In genomic region chr16:92821596-92821937, GRCm38 (mm10) we compare ENCODE assay signal across 22 mouse cellular contexts. TPM values are rescaled to one million over a fixed set of nuclear protein-coding genes. Genes with fewer than 3 reads are reported as not detected.
A peak's percentile ranks its signal among the peaks of the same experiment; 100 is the strongest.
DNase-seq lines count a peak whose midpoint lies in the region; ATAC-seq and TF ChIP-seq lines count a peak whose summit lies in the region.
"Had no signal": no experiment of that assay in that cellular context is flagged by ENCODE, and none has a peak within 500 bp of the region (broad histone marks: within the 10 kb centered on the region; RNA-seq: fewer than 3 reads in every experiment).

No protein-coding gene starts in this region.

- H3K9me3 ChIP-seq in erythroblast, embryonic 14.5 days (ENCODE audit: control insufficient read depth, low read length) = no peaks in the 10 kb centered on the region
- H3K9me3 ChIP-seq in G1E (replicated peaks) = no peaks in the 10 kb centered on the region
- no peaks in the 10 kb centered on the region for H3K9me3 ChIP-seq in liver, embryonic 13.5 days (replicated peaks)
- no peaks in the 10 kb centered on the region for H3K9me3 ChIP-seq in hindbrain, embryonic 16.5 days (ENCODE audit: control insufficient read depth, low read length)
- no peaks in the 10 kb centered on the region for H3K9me3 ChIP-seq in hindbrain, embryonic 12.5 days (replicated peaks)
- H3K9me3 ChIP-seq: embryonic facial prominence, embryonic 13.5 days; hindbrain, embryonic 15.5 days had no signal

- H3K27me3 ChIP-seq in erythroblast, embryonic 14.5 days (ENCODE audit: control insufficient read depth) = no peaks in the 10 kb centered on the region
- H3K27me3 ChIP-seq in G1E (ENCODE audit: insufficient read depth, low read length) (no peaks in the 10 kb centered on the region; the same call in 1 of the 2 replicates), myocyte (ENCODE audit: control insufficient read depth, insufficient read depth, insufficient read length) (no peaks in the 10 kb centered on the region)
- H3K27me3 ChIP-seq in liver, embryonic 13.5 days = no peaks in the 10 kb centered on the region
- no peaks in the 10 kb centered on the region for H3K27me3 ChIP-seq in hindbrain, embryonic 16.5 days (replicated peaks; ENCODE audit: control insufficient read depth, insufficient read depth, low read length)
- no peaks in the 10 kb centered on the region for H3K27me3 ChIP-seq in hindbrain, embryonic 12.5 days
- H3K27me3 ChIP-seq: embryonic facial prominence, embryonic 13.5 days; hindbrain, embryonic 15.5 days; Patski had no signal

- TF ChIP-seq POLR2A in myocyte (IDR thresholded peaks at IDR 0.05; ENCODE audit: insufficient read length, low read depth) = no peak

- H3K4me1 ChIP-seq in erythroblast, embryonic 14.5 days (ENCODE audit: control insufficient read depth) = peaks cover 91% of the 10 kb centered on the region
- peaks cover 90% of the 10 kb centered on the region for H3K4me1 ChIP-seq in G1E (ENCODE audit: insufficient read depth, low read depth, low read length)
- H3K4me1 ChIP-seq in liver, embryonic 13.5 days (replicated peaks) = peaks cover 90% of the 10 kb centered on the region
- H3K4me1 ChIP-seq in hindbrain, embryonic 16.5 days (ENCODE audit: control insufficient read depth, insufficient read depth, low read depth, low read length) = no peaks in the 10 kb centered on the region
- peaks cover 9% of the 10 kb centered on the region for H3K4me1 ChIP-seq in hindbrain, embryonic 12.5 days

- peaks cover 92% of the 10 kb centered on the region for H3K79me2 ChIP-seq in myocyte (ENCODE audit: control insufficient read depth, insufficient read depth)

- 14% methylated on average over 5 of the region's 5 CpGs for WGBS in liver, embryonic 13.5 days (ENCODE audit: insufficient replicate concordance)
- 80% methylated on average over 5 of the region's 5 CpGs for WGBS in hindbrain, embryonic 16.5 days
- WGBS in hindbrain, embryonic 12.5 days = 75% methylated on average over 5 of the region's 5 CpGs

- DNase-seq in G1E (ENCODE audit: low spot score) = no peak
- DNase-seq in liver, embryonic 13.5 days = no peak
- no peak for DNase-seq in layer of hippocampus, adult 11-12 months (ENCODE audit: low spot score)
- DNase-seq: adrenal gland, adult 8-10 months; cerebellum, adult 2 months; cerebellum, postnatal 36 days; gastrocnemius, adult 2 months; heart, postnatal 4 days; kidney, postnatal 25 days; lung, postnatal 10 days; midbrain, embryonic 14.5 days; right cerebral cortex, adult 18-20 months had no signal

- peaks cover 57% of the 10 kb centered on the region for H3K36me3 ChIP-seq in erythroblast, embryonic 14.5 days (ENCODE audit: control insufficient read depth)
- peaks cover 71% of the 10 kb centered on the region for H3K36me3 ChIP-seq in G1E (replicated peaks)
- H3K36me3 ChIP-seq in liver, embryonic 13.5 days = no peaks in the 10 kb centered on the region; the same call in 1 of the 2 replicates
- H3K36me3 ChIP-seq in myocyte (ENCODE audit: control insufficient read depth, insufficient read depth) = peaks cover 35% of the 10 kb centered on the region
- H3K36me3 ChIP-seq in hindbrain, embryonic 16.5 days (ENCODE audit: control insufficient read depth, insufficient read depth, low read length) = no peaks in the 10 kb centered on the region
- H3K36me3 ChIP-seq in hindbrain, embryonic 12.5 days = no peaks in the 10 kb centered on the region
- H3K36me3 ChIP-seq: embryonic facial prominence, embryonic 13.5 days; hindbrain, embryonic 15.5 days had no signal

- H3K4me2 ChIP-seq in liver, embryonic 13.5 days = peak overlapping the region; percentile 82
- peak overlapping the region; percentile 85 for H3K4me2 ChIP-seq in myocyte (ENCODE audit: low read depth)
- no peak overlapping the region for H3K4me2 ChIP-seq in hindbrain, embryonic 16.5 days (ENCODE audit: low read length)
- no peak overlapping the region for H3K4me2 ChIP-seq in hindbrain, embryonic 12.5 days (replicated peaks)
- H3K4me2 ChIP-seq: embryonic facial prominence, embryonic 13.5 days; hindbrain, embryonic 15.5 days had no signal

- H3K27ac ChIP-seq in liver, embryonic 13.5 days = peak overlapping the region; percentile 95
- H3K27ac ChIP-seq in hindbrain, embryonic 16.5 days (ENCODE audit: low read depth, low read length) = no peak overlapping the region
- H3K27ac ChIP-seq in hindbrain, embryonic 12.5 days = no peak overlapping the region
- H3K27ac ChIP-seq: gastrocnemius, adult 2 months; hindbrain, embryonic 15.5 days had no signal

- no peak overlapping the region for H3ac ChIP-seq in myocyte (ENCODE audit: control insufficient read depth, insufficient read length)

- ATAC-seq in erythroblast, adult 5-6 weeks (replicated peaks; ENCODE audit: low FRiP score, poor library complexity, severe bottlenecking) = no peak
- ATAC-seq in G1E (ENCODE audit: extremely low read depth, insufficient number of reproducible peaks, low FRiP score, poor library complexity, severe bottlenecking) = no peak
- ATAC-seq in liver, embryonic 13.5 days (ENCODE audit: low read depth) = no peak
- no peak for ATAC-seq in hindbrain, embryonic 16.5 days
- no peak for ATAC-seq in hindbrain, embryonic 12.5 days (ENCODE audit: low FRiP score)
- ATAC-seq: forebrain, embryonic 14.5 days; intestine, postnatal 0 days; Patski had no signal

- peak overlapping the region; percentile 82 for H3K4me3 ChIP-seq in erythroblast, embryonic 14.5 days (replicated peaks)
- H3K4me3 ChIP-seq in G1E (ENCODE audit: low read depth, low read length) (peak overlapping the region; percentile 50; the same call in 1 of the 2 replicates), myocyte (peak overlapping the region; percentile 94)
- H3K4me3 ChIP-seq in liver, embryonic 13.5 days (replicated peaks) = peak overlapping the region; percentile 74
- no peak overlapping the region for H3K4me3 ChIP-seq in hindbrain, embryonic 16.5 days (ENCODE audit: low read length)
- H3K4me3 ChIP-seq in hindbrain, embryonic 12.5 days = no peak overlapping the region
- H3K4me3 ChIP-seq: embryonic facial prominence, embryonic 13.5 days; gastrocnemius, adult 2 months; hindbrain, embryonic 15.5 days had no signal

- peak overlapping the region; percentile 86 for H3K9ac ChIP-seq in liver, embryonic 13.5 days
- H3K9ac ChIP-seq in hindbrain, embryonic 16.5 days (ENCODE audit: low read depth, low read length) = no peak overlapping the region
- no peak overlapping the region for H3K9ac ChIP-seq in hindbrain, embryonic 12.5 days
- H3K9ac ChIP-seq: embryonic facial prominence, embryonic 13.5 days; hindbrain, embryonic 15.5 days had no signal

- no peak for TF ChIP-seq CTCF in G1E (IDR thresholded peaks at IDR 0.05; ENCODE audit: low read depth, low read length)

TF ChIP-seq in myocyte, 11 proteins besides CTCF, POLR2A, EP300 and RAD21:
- TF ChIP-seq TCF3 (IDR thresholded peaks at IDR 0.05; ENCODE audit: insufficient read length, low read depth) (no peak), MAX (IDR thresholded peaks at IDR 0.05; ENCODE audit: low read depth) (no peak)

RNA-seq across cellular contexts. Expression of gene Runx1, which starts 4.4 kb away (rescaled TPM):
- 4.3 and 4.6 TPM in 2 replicates for polyA plus RNA-seq in erythroblast, embryonic 14.5 days (2012)
- total RNA-seq in erythroblast, adult 5-6 weeks (2015; ENCODE audit: low replicate concordance) = 112 and 155 TPM in 2 replicates
- total RNA-seq in erythroblast, adult 5-6 weeks (2017; ENCODE audit: low replicate concordance) = 117 and 121 TPM in 2 replicates
- total RNA-seq in G1E (2014; fragmentation: Nextera tagmentation) (208 and 213 TPM in 2 replicates), G1E (2017) (32.7 and 36.1 TPM in 2 replicates)
- polyA plus RNA-seq in G1E (2012) (158 and 168 TPM in 2 replicates), myocyte (2012; fragmentation: generic; extraction: Trizol) (38.8 TPM)
- 5.9 and 6.9 TPM in 2 replicates for polyA plus RNA-seq in liver, embryonic 13.5 days (2015; fragmentation: Nextera tagmentation; extraction: Ambion mirVana)
- 0.94 and 1.7 TPM in 2 replicates for polyA plus RNA-seq in hindbrain, embryonic 16.5 days (2015; fragmentation: Nextera tagmentation; extraction: Ambion mirVana)
- polyA plus RNA-seq in hindbrain, embryonic 12.5 days (2016; fragmentation: Nextera tagmentation; extraction: Ambion mirVana) = 4.4 and 5.4 TPM in 2 replicates

Comparison
In these comparisons a context has a peak if more than half of its experiments do, and no peak if none do; other contexts are left out.
1. H3K4me3 ChIP-seq: peak in erythroblast, embryonic 14.5 days (single experiment), G1E (single experiment), liver, embryonic 13.5 days (single experiment) and myocyte (single experiment); none in hindbrain, embryonic 16.5 days (single experiment) and hindbrain, embryonic 12.5 days (single experiment).
2. H3K4me2 ChIP-seq: peak in liver, embryonic 13.5 days (single experiment) and myocyte (single experiment); none in hindbrain, embryonic 16.5 days (single experiment) and hindbrain, embryonic 12.5 days (single experiment).